Mouse (Mus musculus) hindbrain, postnatal 0 days (tissue): ENCODE results near the gene Gm20388. TPM values are rescaled to one million over a fixed set of nuclear protein-coding genes. Genes with fewer than 3 reads are reported as not detected.

Experiments
- ATAC-seq: fragments of 200-750 bp; cut with Nextera tagmentation; 2 replicates; pipeline ENCODE4 v1.8.0; 2017; ENCODE audit warnings: mild to moderate bottlenecking, moderate TSS enrichment, moderate library complexity
- DNase-seq: peaks from one replicate; pipeline ENCODE4 v3.0.0-alpha.2; 2015; ENCODE audit warnings: low spot score
- H3K27ac ChIP-seq: fragments of 300-500 bp; sonication (generic); 2 replicates; pipeline ENCODE4 v1.5.1; 2014; ENCODE audit warnings: mild to moderate bottlenecking
- H3K27me3 ChIP-seq: fragments of 300-500 bp; sonication (generic); 2 replicates; pipeline ENCODE4 v1.6.1; 2014; ENCODE audit warnings: low read length, mixed read lengths; ENCODE audit not compliant: insufficient read depth
- H3K36me3 ChIP-seq: fragments of 300-500 bp; sonication (generic); 2 replicates; pipeline ENCODE4 v1.6.1; 2014; ENCODE audit warnings: low read length, mixed read lengths; ENCODE audit not compliant: insufficient read depth
- H3K4me1 ChIP-seq: fragments of 300-500 bp; sonication (generic); 2 replicates; pipeline ENCODE4 v1.6.1; 2014; ENCODE audit warnings: antibody characterized with exemption, low read length, mixed read lengths; ENCODE audit not compliant: insufficient read depth
- H3K4me2 ChIP-seq: fragments of 300-500 bp; sonication (generic); 2 replicates; pipeline ENCODE4 v1.6.1; 2014; ENCODE audit warnings: low read depth, mild to moderate bottlenecking, low read length, moderate library complexity, mixed read lengths
- H3K4me3 ChIP-seq: fragments of 300-500 bp; sonication (generic); 2 replicates; pipeline ENCODE4 v1.5.1; 2014; ENCODE audit warnings: low read length
- H3K9ac ChIP-seq: fragments of 300-500 bp; sonication (generic); replicated peaks from 2 replicates; pipeline ENCODE4 v1.6.1; 2014; ENCODE audit warnings: mild to moderate bottlenecking, low read length, moderate library complexity, mixed read lengths
- H3K9me3 ChIP-seq: fragments of 300-500 bp; sonication (generic); 2 replicates; pipeline ENCODE4 v1.6.1; 2016; ENCODE audit warnings: low read length, mixed read lengths
- CTCF ChIP-seq: IDR thresholded peaks from 2 replicates; pipeline ENCODE4 v1.5.1; 2016; ENCODE audit warnings: antibody characterized with exemption, control low read depth, low read depth
- WGBS: fragments of 180-500 bp; shearing (Covaris S2); extraction: QIAGEN DNeasy Blood & Tissue Kit; methylation state at CpG from one replicate; pipeline ENCODE4 v1.1.7; 2014; 5-methylcytosine and 5-hydroxymethylcytosine counted together
- polyA plus RNA-seq: library from polyadenylated mRNA; unstranded; fragments of >200 nt; fragmentation: Nextera tagmentation; extraction: Ambion mirVana; gene quantifications from 2 replicates; pipeline ENCODE4 v1.2.1, GENCODE M21; 2015
- total RNA-seq: library from RNA; depleted of rRNA; stranded (reverse); fragments of >200 nt; gene quantifications from 2 replicates; pipeline ENCODE4 v1.2.3, GENCODE M21; 2014

Gm20388 gene
- total and polyA plus RNA-seq, 2 experiments from 2014 or later, result 71.3 TPM; not detected in 1

GRCm38 (mm10) chr8:120310063-120310462, 399.4 kb downstream of the Gm20388 start:
- no peak for DNase-seq
- no peak for ATAC-seq
- no peak overlapping the region for H3K4me3 ChIP-seq
- WGBS, result 55% methylated on average over 5 of the region's 5 CpGs
- H3K4me1 ChIP-seq, result peaks cover 27% of the 10 kb centered on the region
- H3K36me3 ChIP-seq, result no peaks in the 10 kb centered on the region
- peak overlapping the region; percentile 76; the same call in 1 of the 2 replicates for H3K27ac ChIP-seq
- no peak for TF ChIP-seq CTCF
- no peaks in the 10 kb centered on the region for H3K27me3 ChIP-seq
- H3K9me3 ChIP-seq, result no peaks in the 10 kb centered on the region
- H3K9ac ChIP-seq, result no peak overlapping the region
- H3K4me2 ChIP-seq, result no peak overlapping the region

- 87% methylated on average over 4 of the region's 4 CpGs for WGBS
These were observed 401.8 kb downstream of the Gm20388 start for GRCm38 (mm10) chr8:120312452-120312851.

GRCm38 (mm10) chr8:120313674-120314073, 403.0 kb downstream of the Gm20388 start:
- no peak overlapping the region for H3K4me3 ChIP-seq
- no peak overlapping the region for H3K27ac ChIP-seq
- H3K4me2 ChIP-seq, result no peak overlapping the region
- no peaks in the 10 kb centered on the region for H3K36me3 ChIP-seq
- no peaks in the 10 kb centered on the region for H3K9me3 ChIP-seq
- H3K9ac ChIP-seq, result no peak overlapping the region
- no peaks in the 10 kb centered on the region for H3K27me3 ChIP-seq
- no peak for TF ChIP-seq CTCF
- peaks cover 16% of the 10 kb centered on the region; the same call in 1 of the 2 replicates for H3K4me1 ChIP-seq
- no peak for ATAC-seq
- DNase-seq, result peak; percentile 1
- WGBS, result 51% methylated on average over 3 of the region's 3 CpGs

More at GRCm38 (mm10) chr8:120312452-120312851, 401.8 kb downstream of the Gm20388 start:
- Histone ChIP-seq H3K9me3 (no peaks in the 10 kb centered on the region), H3K36me3 (no peaks in the 10 kb centered on the region), H3K9ac (no peak overlapping the region), H3K4me2 (no peak overlapping the region), H3K27ac (no peak overlapping the region), H3K4me1 (peaks cover 21% of the 10 kb centered on the region), H3K27me3 (no peaks in the 10 kb centered on the region), H3K4me3 (no peak overlapping the region)
- TF ChIP-seq CTCF, result no peak
- no peak for ATAC-seq
- DNase-seq, result no peak

GRCm38 (mm10) chr8:120314932-120315331, 404.3 kb downstream of the Gm20388 start:
- 84% methylated on average over 5 of the region's 5 CpGs for WGBS
- TF ChIP-seq CTCF, result no peak

GRCm38 (mm10) chr8:120315644-120316043, 405.0 kb downstream of the Gm20388 start:
- Histone ChIP-seq H3K4me3 (no peak overlapping the region), H3K4me2 (no peak overlapping the region), H3K9me3 (no peaks in the 10 kb centered on the region), H3K36me3 (no peaks in the 10 kb centered on the region), H3K9ac (no peak overlapping the region), H3K27me3 (no peaks in the 10 kb centered on the region), H3K27ac (no peak overlapping the region), H3K4me1 (0 out of 2 replicates have a peak, but pooled peaks cover 4% of the 10 kb centered on the region)
- no peak for ATAC-seq
- peak; percentile 1 for DNase-seq
- WGBS, result 95% methylated on average over 4 of the region's 4 CpGs
- TF ChIP-seq CTCF, result peak; percentile 46

More at GRCm38 (mm10) chr8:120314932-120315331, 404.3 kb downstream of the Gm20388 start:
- Histone ChIP-seq H3K4me1 (0 out of 2 replicates have a peak, but pooled peaks cover 6% of the 10 kb centered on the region), H3K4me2 (no peak overlapping the region), H3K27me3 (no peaks in the 10 kb centered on the region), H3K36me3 (no peaks in the 10 kb centered on the region), H3K9ac (no peak overlapping the region), H3K4me3 (no peak overlapping the region), H3K27ac (no peak overlapping the region), H3K9me3 (no peaks in the 10 kb centered on the region)
- ATAC-seq, result no peak
- DNase-seq, result no peak

- ATAC-seq (no peak), DNase-seq (no peak)
- H3K9me3 ChIP-seq, result no peaks in the 10 kb centered on the region
- no peak for TF ChIP-seq CTCF
- H3K4me2 ChIP-seq, result no peak overlapping the region
- 0 out of 2 replicates have a peak, but pooled peaks cover 4% of the 10 kb centered on the region for H3K4me1 ChIP-seq
- H3K36me3 ChIP-seq, result no peaks in the 10 kb centered on the region
- no peak overlapping the region; the same call in 1 of the 2 replicates for H3K27ac ChIP-seq
- no peak overlapping the region for H3K9ac ChIP-seq
- WGBS, result 78% methylated on average over 7 of the region's 7 CpGs
- H3K27me3 ChIP-seq, result no peaks in the 10 kb centered on the region
- H3K4me3 ChIP-seq, result no peak overlapping the region
These were observed 406.1 kb downstream of the Gm20388 start for GRCm38 (mm10) chr8:120316707-120317106.

- Histone ChIP-seq H3K4me2 (no peak overlapping the region), H3K27me3 (no peaks in the 10 kb centered on the region), H3K36me3 (no peaks in the 10 kb centered on the region), H3K27ac (no peak overlapping the region; the same call in 1 of the 2 replicates), H3K4me1 (0 out of 2 replicates have a peak, but pooled peaks cover 4% of the 10 kb centered on the region), H3K9ac (no peak overlapping the region), H3K9me3 (no peaks in the 10 kb centered on the region), H3K4me3 (no peak overlapping the region)
- DNase-seq, result peak; percentile 5
- ATAC-seq, result no peak
- 77% methylated on average over 21 of the region's 21 CpGs for WGBS
- TF ChIP-seq CTCF, result no peak
These were observed 406.6 kb downstream of the Gm20388 start for GRCm38 (mm10) chr8:120317118-120317824.
